In genomic region chr8:94991454-94991994, GRCm38 (mm10) we compare ENCODE assay signal across 8 mouse cellular contexts. TPM values are rescaled to one million over a fixed set of nuclear protein-coding genes. Genes with fewer than 3 reads are reported as not detected.
DNase-seq lines count a peak whose midpoint lies in the region; ATAC-seq and TF ChIP-seq lines count a peak whose summit lies in the region.

No protein-coding gene starts in this region.

- no peak overlapping the region for H3K9ac ChIP-seq in forebrain, embryonic 11.5 days (ENCODE audit: low read length)
- peak overlapping the region; percentile 30 for H3K9ac ChIP-seq in liver, embryonic 13.5 days
- H3K9ac ChIP-seq in stomach, postnatal 0 days (ENCODE audit: low read length) = no peak overlapping the region

- no peak for TF ChIP-seq EP300 in stomach, postnatal 0 days (optimal IDR thresholded peaks at IDR 0.05)

- no peak for ATAC-seq in forebrain, embryonic 11.5 days (replicated peaks; ENCODE audit: low FRiP score)
- ATAC-seq in megakaryocyte, adult 5-6 weeks (ENCODE audit: poor library complexity, severe bottlenecking) = no peak
- ATAC-seq in liver, embryonic 13.5 days (ENCODE audit: low read depth) = no peak; the same call in 1 of the 2 replicates
- ATAC-seq in stomach, postnatal 0 days (ENCODE audit: low FRiP score, low TSS enrichment) = no peak

- peak overlapping the region; percentile 96 for H3K27ac ChIP-seq in forebrain, embryonic 10.5 days
- H3K27ac ChIP-seq in forebrain, embryonic 11.5 days (ENCODE audit: low read depth, low read length) = no peak overlapping the region
- peak overlapping the region; percentile 54 for H3K27ac ChIP-seq in liver, embryonic 13.5 days
- H3K27ac ChIP-seq in stomach, postnatal 0 days (replicated peaks) = peak overlapping the region; percentile 53

- no peak for TF ChIP-seq CTCF in stomach, postnatal 0 days (IDR thresholded peaks at IDR 0.05; ENCODE audit: low read depth)

- no peak overlapping the region for H3K4me3 ChIP-seq in forebrain, embryonic 10.5 days
- H3K4me3 ChIP-seq in forebrain, embryonic 11.5 days (ENCODE audit: low read depth, low read length) = no peak overlapping the region
- peak overlapping the region; percentile 93 for H3K4me3 ChIP-seq in megakaryocyte, embryonic 14.5 days (replicated peaks)
- no peak overlapping the region for H3K4me3 ChIP-seq in liver, embryonic 13.5 days (replicated peaks)
- H3K4me3 ChIP-seq in stomach, postnatal 0 days (ENCODE audit: low read depth, low read length) = no peak overlapping the region

- no peaks in the 10 kb centered on the region for H3K9me3 ChIP-seq in forebrain, embryonic 10.5 days
- H3K9me3 ChIP-seq in forebrain, embryonic 11.5 days (ENCODE audit: control insufficient read depth, low read length) = no peaks in the 10 kb centered on the region
- H3K9me3 ChIP-seq in megakaryocyte, embryonic 14.5 days = no peaks in the 10 kb centered on the region
- H3K9me3 ChIP-seq in liver, embryonic 13.5 days (replicated peaks) = no peaks in the 10 kb centered on the region
- H3K9me3 ChIP-seq in stomach, postnatal 0 days (ENCODE audit: control insufficient read depth, low read length) = no peaks in the 10 kb centered on the region

- H3K4me1 ChIP-seq in forebrain, embryonic 10.5 days = peaks cover 74% of the 10 kb centered on the region
- H3K4me1 ChIP-seq in forebrain, embryonic 11.5 days (replicated peaks; ENCODE audit: control insufficient read depth, insufficient read depth, low read length) = peaks cover 27% of the 10 kb centered on the region
- H3K4me1 ChIP-seq in megakaryocyte, embryonic 14.5 days = peaks cover 100% of the 10 kb centered on the region
- H3K4me1 ChIP-seq in liver, embryonic 13.5 days (replicated peaks) = peaks cover 99% of the 10 kb centered on the region
- peaks cover 7% of the 10 kb centered on the region for H3K4me1 ChIP-seq in stomach, postnatal 0 days (replicated peaks; ENCODE audit: control insufficient read depth, insufficient read depth)

- H3K27me3 ChIP-seq in forebrain, embryonic 10.5 days (ENCODE audit: poor library complexity, severe bottlenecking) = 0 out of 2 replicates have a peak, but pooled peaks cover 2% of the 10 kb centered on the region
- H3K27me3 ChIP-seq in forebrain, embryonic 11.5 days (ENCODE audit: control insufficient read depth, insufficient read depth, low read length) = no peaks in the 10 kb centered on the region
- no peaks in the 10 kb centered on the region for H3K27me3 ChIP-seq in megakaryocyte, embryonic 14.5 days (replicated peaks)
- no peaks in the 10 kb centered on the region for H3K27me3 ChIP-seq in liver, embryonic 13.5 days
- no peaks in the 10 kb centered on the region for H3K27me3 ChIP-seq in stomach, postnatal 0 days (ENCODE audit: control insufficient read depth, insufficient read depth, low read length)

- DNase-seq in forebrain, embryonic 10.5 days (ENCODE audit: extremely low spot score, low spot score) = no peak
- DNase-seq in forebrain, embryonic 11.5 days (ENCODE audit: low spot score) = no peak
- DNase-seq in liver, embryonic 13.5 days = no peak
- DNase-seq in stomach, postnatal 0 days (ENCODE audit: low spot score) = no peak
- DNase-seq in urinary bladder, postnatal 36 days (ENCODE audit: low spot score in 2 of 2) = no peak
- no peak for DNase-seq in right cerebral cortex, postnatal 10 days (ENCODE audit: low spot score in 2 of 2)

- no peaks in the 10 kb centered on the region for H3K36me3 ChIP-seq in forebrain, embryonic 10.5 days (replicated peaks)
- no peaks in the 10 kb centered on the region for H3K36me3 ChIP-seq in forebrain, embryonic 11.5 days (ENCODE audit: control insufficient read depth, insufficient read depth, low read length)
- H3K36me3 ChIP-seq in megakaryocyte, embryonic 14.5 days (replicated peaks; ENCODE audit: low read length) = peaks cover 100% of the 10 kb centered on the region
- H3K36me3 ChIP-seq in liver, embryonic 13.5 days = peaks cover 91% of the 10 kb centered on the region
- H3K36me3 ChIP-seq in stomach, postnatal 0 days (ENCODE audit: control insufficient read depth, insufficient read depth, low read length) = no peaks in the 10 kb centered on the region

- 90% methylated on average over 9 of the region's 9 CpGs for WGBS in forebrain, embryonic 10.5 days
- 91% methylated on average over 9 of the region's 9 CpGs for WGBS in forebrain, embryonic 11.5 days
- WGBS in liver, embryonic 13.5 days (ENCODE audit: insufficient replicate concordance) = 46% methylated on average over 9 of the region's 9 CpGs
- 73% methylated on average over 9 of the region's 9 CpGs for WGBS in stomach, postnatal 0 days

- no peak overlapping the region for H3K4me2 ChIP-seq in forebrain, embryonic 11.5 days (ENCODE audit: low read depth, low read length, severe bottlenecking)
- peak overlapping the region; percentile 95 for H3K4me2 ChIP-seq in liver, embryonic 13.5 days
- no peak overlapping the region for H3K4me2 ChIP-seq in stomach, postnatal 0 days (replicated peaks; ENCODE audit: low read depth)

RNA-seq across cellular contexts. Expression of gene Adgrg1, which starts 17.0 kb away (rescaled TPM):
- polyA plus RNA-seq in forebrain, embryonic 10.5 days (2016; fragmentation: Nextera tagmentation; extraction: Ambion mirVana) = 94.8 and 107 TPM in 2 replicates
- polyA plus RNA-seq in forebrain, embryonic 11.5 days (2014; fragmentation: Nextera tagmentation; extraction: Ambion mirVana) = 177 and 184 TPM in 2 replicates
- polyA plus RNA-seq in megakaryocyte, embryonic 14.5 days (2012; ENCODE audit: insufficient read depth, low replicate concordance) = 388 and 1,147 TPM in 2 replicates
- 7.3 and 7.8 TPM in 2 replicates for total RNA-seq in megakaryocyte, adult 5-6 weeks (2015)
- 2.8 and 14.0 TPM in 2 replicates for total RNA-seq in megakaryocyte, adult 5-6 weeks (2017)
- 42.7 and 55.6 TPM in 2 replicates for polyA plus RNA-seq in liver, embryonic 13.5 days (2015; fragmentation: Nextera tagmentation; extraction: Ambion mirVana)
- 42.4 and 50.9 TPM in 2 replicates for polyA plus RNA-seq in stomach, postnatal 0 days (2015; fragmentation: Nextera tagmentation; extraction: Ambion mirVana)

RNA-seq across cellular contexts. Expression of gene Adgrg3, which starts 26.0 kb away (rescaled TPM):
- polyA plus RNA-seq in forebrain, embryonic 10.5 days (2016; fragmentation: Nextera tagmentation; extraction: Ambion mirVana) = 4.9 and 5.2 TPM in 2 replicates
- 2.9 and 3.2 TPM in 2 replicates for polyA plus RNA-seq in forebrain, embryonic 11.5 days (2014; fragmentation: Nextera tagmentation; extraction: Ambion mirVana)
- 111 and 126 TPM in 2 replicates for polyA plus RNA-seq in megakaryocyte, embryonic 14.5 days (2012; ENCODE audit: insufficient read depth, low replicate concordance)
- 15.5 and 21.6 TPM in 2 replicates for total RNA-seq in megakaryocyte, adult 5-6 weeks (2015)
- total RNA-seq in megakaryocyte, adult 5-6 weeks (2017) = 28.8 and 38.7 TPM in 2 replicates
- 5.5 and 6.0 TPM in 2 replicates for polyA plus RNA-seq in liver, embryonic 13.5 days (2015; fragmentation: Nextera tagmentation; extraction: Ambion mirVana)
- 0.61 and 0.92 TPM in 2 replicates for polyA plus RNA-seq in stomach, postnatal 0 days (2015; fragmentation: Nextera tagmentation; extraction: Ambion mirVana)

Comparison
In these comparisons a context has a peak if more than half of its experiments do, and no peak if none do; other contexts are left out.
1. RNA of gene Adgrg3, which starts 26.0 kb away (polyA plus RNA-seq): 111 to 126 TPM in megakaryocyte, embryonic 14.5 days; 5.5 to 6.0 TPM in liver, embryonic 13.5 days, 4.9 to 5.2 TPM in forebrain, embryonic 10.5 days, 2.9 to 3.2 TPM in forebrain, embryonic 11.5 days and 0.61 to 0.92 TPM in stomach, postnatal 0 days; every median in the first group is over 10 times any median in the second.